Mouse (Mus musculus) limb, embryonic 14.5 days (tissue): ENCODE measurements around the gene Lrp2bp. TPM values are rescaled to one million over a fixed set of nuclear protein-coding genes. Genes with fewer than 3 reads are reported as not detected.

Experiments used
- ATAC-seq: fragments of 200-750 bp; cut with Nextera tagmentation; 2 replicates; pipeline ENCODE4 v1.8.0; 2017; ENCODE audit warnings: low read depth, moderate number of reproducible peaks, moderate TSS enrichment; ENCODE audit not compliant: low FRiP score
- DNase-seq: peaks from one replicate; pipeline ENCODE4 v3.0.0-alpha.2; 2015; ENCODE audit warnings: low spot score
- H3K27ac ChIP-seq: fragments of 300-500 bp; sonication (generic); replicated peaks from 2 replicates; pipeline ENCODE4 v1.5.1; 2014; ENCODE audit warnings: low read depth, mild to moderate bottlenecking, low read length, moderate library complexity, mixed read lengths
- H3K27me3 ChIP-seq: fragments of 300-500 bp; sonication (generic); 2 replicates; pipeline ENCODE4 v1.6.1; 2014; ENCODE audit warnings: low read length, mixed read lengths; ENCODE audit not compliant: control insufficient read depth, insufficient read depth
- H3K36me3 ChIP-seq: fragments of 300-500 bp; sonication (generic); 2 replicates; pipeline ENCODE4 v1.6.1; 2014; ENCODE audit warnings: mild to moderate bottlenecking, low read length, moderate library complexity, mixed read lengths; ENCODE audit not compliant: control insufficient read depth, insufficient read depth
- H3K4me1 ChIP-seq: fragments of 300-500 bp; sonication (generic); 2 replicates; pipeline ENCODE4 v1.6.1; 2014; ENCODE audit warnings: antibody characterized with exemption, low read length, mixed read lengths; ENCODE audit not compliant: control insufficient read depth, insufficient read depth
- H3K4me2 ChIP-seq: fragments of 300-500 bp; sonication (generic); replicated peaks from 2 replicates; pipeline ENCODE4 v1.6.1; 2014; ENCODE audit warnings: low read depth, mild to moderate bottlenecking, low read length, moderate library complexity; ENCODE audit not compliant: severe bottlenecking
- H3K4me3 ChIP-seq: fragments of 300-500 bp; sonication (generic); replicated peaks from 2 replicates; pipeline ENCODE4 v1.5.1; 2014; ENCODE audit warnings: low read length
- H3K9ac ChIP-seq: fragments of 300-500 bp; sonication (generic); 2 replicates; pipeline ENCODE4 v1.6.1; 2014; ENCODE audit warnings: mild to moderate bottlenecking, low read depth, low read length, moderate library complexity; ENCODE audit not compliant: severe bottlenecking
- H3K9me3 ChIP-seq: fragments of 300-500 bp; sonication (generic); 2 replicates; pipeline ENCODE4 v1.6.1; 2016; ENCODE audit warnings: low read length; ENCODE audit not compliant: control insufficient read depth
- POLR2A ChIP-seq: fragments of 200-500 bp; IDR thresholded peaks from 2 replicates; pipeline ENCODE4 v1.8.0; 2012; ENCODE audit warnings: inconsistent platforms, mild to moderate bottlenecking, moderate library complexity, borderline replicate concordance; ENCODE audit not compliant: insufficient read depth, insufficient read length; ENCODE audit errors: extremely low read depth
- WGBS: fragments of 180-500 bp; shearing (Covaris S2); extraction: QIAGEN DNeasy Blood & Tissue Kit; methylation state at CpG from one replicate; pipeline ENCODE4 v1.1.7; 2014; 5-methylcytosine and 5-hydroxymethylcytosine counted together
- polyA plus RNA-seq, 2 experiments: library from polyadenylated mRNA; depleted of rRNA in 1 of 2; stranded (reverse) in 1 of 2; unstranded in 1 of 2; fragments of >200 nt; fragmentation: Nextera tagmentation in 1 of 2; extraction: Ambion mirVana in 1 of 2; gene quantifications; 2 replicates each; pipeline versions ENCODE4 v1.2.1 to v1.2.3; 2012 to 2014

Lrp2bp gene
- polyA plus RNA-seq, 2 experiments, result 0.29 to 0.40 TPM

- Histone ChIP-seq H3K36me3 (peaks cover 16% of the 10 kb centered on the region), H3K9ac (no peak overlapping the region), H3K4me2 (no peak overlapping the region), H3K4me1 (peaks cover 3% of the 10 kb centered on the region), H3K9me3 (no peaks in the 10 kb centered on the region), H3K27ac (no peak overlapping the region), H3K4me3 (no peak overlapping the region), H3K27me3 (no peaks in the 10 kb centered on the region)
- 75% methylated on average over 11 of the region's 11 CpGs for WGBS
- no peak for DNase-seq
- no peak for ATAC-seq
- TF ChIP-seq POLR2A, result no peak
Observed at GRCm38 (mm10) chr8:46036217-46036616, 37.1 kb downstream of the Lrp2bp start.

DNA sequence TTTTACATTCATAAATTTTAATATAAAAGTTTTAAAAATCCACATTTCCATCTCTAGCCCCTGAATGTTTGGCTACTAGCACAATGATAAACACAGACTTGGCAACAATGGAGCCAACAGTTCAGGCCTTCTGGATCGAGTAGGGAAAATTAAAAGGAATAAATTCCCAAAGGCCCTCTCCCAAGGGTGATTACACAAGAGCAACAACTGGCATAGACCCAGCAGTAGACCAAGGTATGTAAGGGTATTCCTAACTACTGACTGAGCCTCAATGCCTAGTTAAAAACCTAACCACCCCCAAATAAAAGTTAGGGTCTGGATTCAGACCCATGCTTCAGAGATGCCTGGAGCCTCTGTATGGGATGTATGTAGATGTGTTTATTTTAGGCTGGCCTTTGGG is 40.6 kb downstream of the Lrp2bp start:
- WGBS, result 61% methylated on average over 1 of the region's 1 CpGs
- ATAC-seq, result no peak

DNA sequence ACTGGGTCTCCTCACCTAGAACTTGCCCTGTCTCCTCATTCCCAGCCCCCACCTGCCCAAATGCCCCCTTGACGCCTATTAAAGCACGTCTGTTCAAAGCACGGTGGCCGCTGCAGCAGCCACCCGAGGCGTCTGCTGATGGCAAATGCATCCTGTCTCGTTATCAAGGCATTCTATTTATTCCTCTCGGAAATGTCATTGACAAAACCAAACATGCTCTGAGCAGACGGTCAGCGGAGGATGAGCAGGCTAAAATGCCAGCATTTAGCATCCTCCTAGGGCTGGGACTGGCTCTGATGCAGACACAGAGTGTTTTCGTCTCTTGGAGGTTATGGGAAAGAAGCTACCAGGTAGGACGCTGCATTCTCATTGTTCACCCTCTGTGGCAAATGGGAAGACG is 41.2 kb downstream of the Lrp2bp start:
- no peak overlapping the region for H3K4me2 ChIP-seq
- TF ChIP-seq POLR2A, result no peak
- no peaks in the 10 kb centered on the region; the same call in 1 of the 2 replicates for H3K4me1 ChIP-seq
- no peak overlapping the region for H3K27ac ChIP-seq
- DNase-seq, result no peak
- H3K27me3 ChIP-seq, result no peaks in the 10 kb centered on the region
- ATAC-seq, result no peak
- H3K9me3 ChIP-seq, result no peaks in the 10 kb centered on the region
- no peak overlapping the region for H3K4me3 ChIP-seq
- WGBS, result 57% methylated on average over 13 of the region's 13 CpGs
- H3K36me3 ChIP-seq, result peaks cover 33% of the 10 kb centered on the region
- H3K9ac ChIP-seq, result no peak overlapping the region

More for the DNA sequence above, 40.6 kb downstream of the Lrp2bp start:
- no peak for TF ChIP-seq POLR2A
- no peak overlapping the region for H3K4me2 ChIP-seq
- no peaks in the 10 kb centered on the region for H3K27me3 ChIP-seq
- no peaks in the 10 kb centered on the region for H3K9me3 ChIP-seq
- no peak overlapping the region for H3K27ac ChIP-seq
- no peak overlapping the region for H3K9ac ChIP-seq
- no peak overlapping the region for H3K4me3 ChIP-seq
- peaks cover 31% of the 10 kb centered on the region for H3K36me3 ChIP-seq
- no peak for DNase-seq
- H3K4me1 ChIP-seq, result no peaks in the 10 kb centered on the region; the same call in 1 of the 2 replicates

GRCm38 (mm10) chr8:46072798-46073197 is 73.7 kb downstream of the Lrp2bp start:
- Histone ChIP-seq H3K4me3 (no peak overlapping the region), H3K9ac (no peak overlapping the region), H3K9me3 (no peaks in the 10 kb centered on the region), H3K36me3 (peaks cover under 1% of the 10 kb centered on the region; the same call in 1 of the 2 replicates), H3K27ac (no peak overlapping the region), H3K4me2 (no peak overlapping the region), H3K4me1 (no peaks in the 10 kb centered on the region), H3K27me3 (no peaks in the 10 kb centered on the region)
- ATAC-seq (no peak), DNase-seq (no peak)
- no peak for TF ChIP-seq POLR2A
- 90% methylated on average over 5 of the region's 5 CpGs for WGBS

DNA sequence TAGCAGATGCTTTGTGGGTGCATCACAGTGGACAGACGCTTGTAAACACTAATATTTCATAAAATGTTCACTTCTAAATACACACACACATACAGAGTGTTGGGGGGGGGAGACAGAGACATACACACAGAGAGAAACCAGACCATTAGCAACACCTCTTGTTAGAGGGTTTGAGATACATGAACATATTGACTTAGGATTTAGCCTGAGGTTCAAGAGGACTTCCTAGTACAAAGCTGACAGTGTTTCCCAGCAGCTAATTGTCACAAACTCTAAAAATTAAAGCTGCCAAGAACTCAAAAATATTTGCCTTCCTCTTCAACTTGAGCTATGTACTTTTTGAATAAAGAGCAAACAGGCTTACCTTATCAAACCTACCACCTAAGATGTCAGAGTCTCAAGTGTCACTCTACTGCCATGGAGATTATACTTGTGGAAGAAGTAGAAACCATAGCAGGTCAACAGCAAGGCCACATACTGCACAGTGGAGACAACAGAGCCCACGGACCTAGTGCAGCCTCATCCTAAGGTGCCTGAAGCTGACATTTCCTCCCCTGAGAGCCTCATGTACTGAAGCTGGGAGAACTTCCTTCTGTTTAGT is 74.5 kb downstream of the Lrp2bp start:
- Histone ChIP-seq H3K27ac (no peak overlapping the region), H3K9me3 (no peaks in the 10 kb centered on the region), H3K4me1 (no peaks in the 10 kb centered on the region), H3K36me3 (no peaks in the 10 kb centered on the region), H3K27me3 (no peaks in the 10 kb centered on the region), H3K4me2 (no peak overlapping the region), H3K9ac (no peak overlapping the region), H3K4me3 (no peak overlapping the region)
- 84% methylated on average over 2 of the region's 2 CpGs for WGBS
- ATAC-seq (no peak), DNase-seq (no peak)
- no peak for TF ChIP-seq POLR2A

DNA sequence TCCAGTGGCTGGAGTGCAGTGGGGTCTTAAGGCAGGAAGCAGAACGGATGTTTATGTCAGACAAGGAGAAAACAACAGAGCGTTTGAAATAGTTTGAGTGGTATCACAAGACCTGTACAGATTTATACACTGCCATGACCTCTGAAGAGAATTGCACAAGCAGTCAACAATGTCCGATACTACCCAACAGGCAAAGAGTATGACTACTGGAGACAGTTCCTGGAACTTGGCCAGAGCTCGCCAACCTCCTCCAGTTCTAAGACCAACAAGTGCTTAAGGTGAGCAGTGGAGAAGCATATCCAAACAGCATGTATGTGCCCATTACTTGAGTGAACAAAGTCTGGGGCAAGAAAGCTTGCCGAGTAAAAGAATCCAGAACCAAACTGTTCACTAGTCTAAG is 76.1 kb downstream of the Lrp2bp start:
- Histone ChIP-seq H3K9me3 (no peaks in the 10 kb centered on the region), H3K27me3 (no peaks in the 10 kb centered on the region), H3K9ac (no peak overlapping the region), H3K4me1 (no peaks in the 10 kb centered on the region), H3K4me3 (no peak overlapping the region), H3K27ac (no peak overlapping the region), H3K4me2 (no peak overlapping the region), H3K36me3 (peaks cover 12% of the 10 kb centered on the region; the same call in 1 of the 2 replicates)
- DNase-seq (no peak), ATAC-seq (no peak)
- TF ChIP-seq POLR2A, result no peak
- WGBS, result 91% methylated on average over 5 of the region's 5 CpGs
